Mouse (Mus musculus) heart, embryonic 12.5 days (tissue): Measurements from ENCODE around the gene Tsen2. TPM values are rescaled to one million over a fixed set of nuclear protein-coding genes. Genes with fewer than 3 reads are reported as not detected.

Experiments used
- polyA plus RNA-seq: library from polyadenylated mRNA; unstranded; fragments of >200 nt; fragmentation: Nextera tagmentation; extraction: Ambion mirVana; gene quantifications from 2 replicates; pipeline ENCODE4 v1.2.1, GENCODE M21; 2016

The Tsen2 gene
- polyA plus RNA-seq, 1 experiment from 2014 or later: 20.0 TPM

Other genes starting within 250 kb of the Tsen2 start
- 1.3 and 2.0 TPM in 2 replicates for gene Pparg, start 183.7 kb upstream of the Tsen2 start, polyA plus RNA-seq
- gene Mkrn2os, start 47.9 kb downstream of the Tsen2 start, polyA plus RNA-seq: 0.33 TPM in 1 of 2 replicates, not detected in the other
- 21.6 and 21.8 TPM in 2 replicates for gene Mkrn2, start 57.2 kb downstream of the Tsen2 start, polyA plus RNA-seq
- gene Raf1, start 132.0 kb downstream of the Tsen2 start, polyA plus RNA-seq: 109 TPM in 2 replicates
- gene Tmem40, start 217.7 kb downstream of the Tsen2 start, polyA plus RNA-seq: 2.6 and 3.2 TPM in 2 replicates
- gene Cand2, start 229.9 kb downstream of the Tsen2 start, polyA plus RNA-seq: 71.6 and 73.7 TPM in 2 replicates